Mouse (Mus musculus) kidney, postnatal 0 days (tissue): ENCODE results near the gene 4930519G04Rik. TPM values are rescaled to one million over a fixed set of nuclear protein-coding genes. Genes with fewer than 3 reads are reported as not detected.

ENCODE experiments used
- ATAC-seq: fragments of 200-750 bp; cut with Nextera tagmentation; replicated peaks from 2 replicates; pipeline ENCODE4 v1.8.0; 2017; ENCODE audit warnings: low read depth, moderate number of reproducible peaks, moderate TSS enrichment, moderate library complexity; ENCODE audit not compliant: low FRiP score
- DNase-seq: peaks from one replicate; pipeline ENCODE4 v3.0.0-alpha.2; 2016; ENCODE audit warnings: low spot score
- H3K27ac ChIP-seq: fragments of 300-500 bp; sonication (generic); 2 replicates; pipeline ENCODE4 v1.5.1; 2014; ENCODE audit warnings: mild to moderate bottlenecking
- H3K27me3 ChIP-seq: fragments of 300-500 bp; sonication (generic); 2 replicates; pipeline ENCODE4 v1.6.1; 2014; ENCODE audit warnings: low read length, mixed read lengths; ENCODE audit not compliant: insufficient read depth
- H3K36me3 ChIP-seq: fragments of 300-500 bp; sonication (generic); 2 replicates; pipeline ENCODE4 v1.6.1; 2014; ENCODE audit warnings: low read length, mixed read lengths; ENCODE audit not compliant: insufficient read depth
- H3K4me1 ChIP-seq: fragments of 300-500 bp; sonication (generic); replicated peaks from 2 replicates; pipeline ENCODE4 v1.6.1; 2014; ENCODE audit warnings: antibody characterized with exemption, low read length, mixed read lengths; ENCODE audit not compliant: insufficient read depth
- H3K4me2 ChIP-seq: fragments of 300-500 bp; sonication (generic); 2 replicates; pipeline ENCODE4 v1.6.1; 2014; ENCODE audit warnings: mild to moderate bottlenecking, low read length, moderate library complexity, mixed read lengths
- H3K4me3 ChIP-seq: fragments of 300-500 bp; sonication (generic); replicated peaks from 2 replicates; pipeline ENCODE4 v1.5.1; 2014; ENCODE audit warnings: low read depth, low read length
- H3K9ac ChIP-seq: fragments of 300-500 bp; sonication (generic); 2 replicates; pipeline ENCODE4 v1.6.1; 2014; ENCODE audit warnings: low read depth, low read length
- H3K9me3 ChIP-seq: fragments of 300-500 bp; sonication (generic); replicated peaks from 2 replicates; pipeline ENCODE4 v1.6.1; 2016; ENCODE audit warnings: low read length, inconsistent platforms, mixed read lengths
- CTCF ChIP-seq: IDR thresholded peaks from 2 replicates; pipeline ENCODE4 v1.5.1; 2016; ENCODE audit warnings: antibody characterized with exemption, low read depth, mild to moderate bottlenecking, moderate library complexity
- WGBS: fragments of 180-500 bp; shearing (Covaris S2); extraction: QIAGEN DNeasy Blood & Tissue Kit; methylation state at CpG from one replicate; pipeline ENCODE4 v1.1.7; 2014; 5-methylcytosine and 5-hydroxymethylcytosine counted together
- polyA plus RNA-seq: library from polyadenylated mRNA; unstranded; fragments of >200 nt; fragmentation: Nextera tagmentation; extraction: Ambion mirVana; gene quantifications from 2 replicates; pipeline ENCODE4 v1.2.1, GENCODE M21; 2015

4930519G04Rik gene
- polyA plus RNA-seq, 1 experiment from 2014 or later = not detected

DNA sequence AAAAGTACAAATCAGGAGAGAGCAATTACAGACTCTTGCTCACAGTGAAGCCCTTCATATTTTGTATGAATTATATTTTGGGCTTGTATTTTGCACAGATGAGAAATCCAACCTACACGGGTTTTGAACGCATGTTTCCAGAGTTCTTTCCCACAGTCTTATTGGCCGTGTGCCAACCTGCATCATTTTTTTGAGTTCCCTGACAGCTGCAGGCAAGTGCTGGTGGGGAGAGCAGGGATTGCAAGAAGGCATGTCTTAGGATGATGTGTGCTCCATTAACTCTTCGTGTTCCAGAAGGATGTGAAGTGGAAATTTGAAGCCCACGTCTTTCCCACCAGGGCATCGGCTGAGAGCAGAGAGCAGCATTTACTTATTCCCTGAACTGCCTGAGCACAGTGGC, 36.9 kb upstream of the 4930519G04Rik start:
- no peak overlapping the region for H3K27ac ChIP-seq
- WGBS = 64% methylated on average over 6 of the region's 6 CpGs
- no peak overlapping the region for H3K4me3 ChIP-seq

DNA sequence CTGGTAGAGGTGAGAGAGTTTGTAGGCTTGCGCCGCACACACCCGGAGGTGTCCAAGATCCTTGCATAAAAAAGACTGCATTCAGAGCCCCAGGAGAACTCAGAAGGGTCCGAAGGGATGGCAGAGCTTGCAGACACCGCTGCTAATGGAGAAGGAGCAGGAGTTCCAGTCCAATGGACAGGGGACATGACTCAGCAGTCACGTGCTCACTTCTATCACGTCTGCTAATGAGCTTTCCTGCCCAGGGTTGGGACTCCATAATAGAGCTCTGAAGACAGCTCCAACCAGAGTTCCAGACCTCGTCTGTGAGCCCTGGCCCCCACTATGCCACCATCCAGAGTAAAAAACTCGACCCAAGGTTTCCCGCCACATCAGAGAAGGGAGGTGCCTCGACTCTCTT, 35.3 kb upstream of the 4930519G04Rik start:
- ATAC-seq (no peak), DNase-seq (peak; percentile 40)
- Histone ChIP-seq H3K4me2 (no peak overlapping the region), H3K9me3 (no peaks in the 10 kb centered on the region), H3K27ac (no peak overlapping the region), H3K27me3 (no peaks in the 10 kb centered on the region), H3K36me3 (no peaks in the 10 kb centered on the region), H3K9ac (no peak overlapping the region), H3K4me3 (no peak overlapping the region), H3K4me1 (no peaks in the 10 kb centered on the region)
- WGBS = 49% methylated on average over 11 of the region's 11 CpGs
- no peak for TF ChIP-seq CTCF

More for the DNA sequence above, 36.9 kb upstream of the 4930519G04Rik start:
- H3K9ac ChIP-seq = no peak overlapping the region
- H3K36me3 ChIP-seq = no peaks in the 10 kb centered on the region
- H3K9me3 ChIP-seq = no peaks in the 10 kb centered on the region
- no peaks in the 10 kb centered on the region for H3K27me3 ChIP-seq
- no peak for DNase-seq
- no peak for TF ChIP-seq CTCF
- no peak for ATAC-seq
- H3K4me1 ChIP-seq = no peaks in the 10 kb centered on the region
- H3K4me2 ChIP-seq = no peak overlapping the region

- no peak for TF ChIP-seq CTCF
- Histone ChIP-seq H3K4me3 (peak within 1 kb of the TSS; percentile 62), H3K4me1 (no peaks in the 10 kb centered on the region), H3K4me2 (peak within 1 kb of the TSS; percentile 77), H3K9me3 (no peaks in the 10 kb centered on the region), H3K27ac (peak within 1 kb of the TSS; percentile 64), H3K27me3 (no peaks in the 10 kb centered on the region), H3K36me3 (no peaks in the 10 kb centered on the region), H3K9ac (peak within 1 kb of the TSS; percentile 72)
- 7% methylated on average over 53 of the region's 53 CpGs for WGBS
- peak; percentile 90 for DNase-seq
- ATAC-seq = peak; percentile 62
These were observed 30.4 kb upstream of the 4930519G04Rik start, which contains the start of gene 1500011B03Rik for GRCm38 (mm10) chr5:114822796-114823688. TSS of gene 1500011B03Rik (minus strand) at chr5:114823468.

DNA sequence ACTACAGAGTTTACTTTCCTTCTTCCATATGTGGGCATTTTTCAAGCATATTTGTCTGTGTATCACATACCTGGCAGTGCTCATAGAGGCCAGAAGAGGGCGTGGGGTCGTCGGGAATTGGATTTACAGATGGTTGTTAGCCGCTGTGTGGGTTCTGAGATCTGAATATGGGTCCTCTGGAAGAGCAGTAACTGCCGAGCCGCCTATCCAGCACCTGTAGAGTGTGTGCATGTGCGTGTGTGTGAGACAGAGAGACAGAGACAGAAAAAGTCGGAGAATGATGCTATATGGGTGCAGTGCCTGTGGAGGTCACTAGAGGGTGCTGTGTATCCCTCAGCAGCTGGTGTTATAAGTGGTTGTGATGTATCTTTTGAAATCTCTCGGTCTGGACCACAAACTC, 29.3 kb upstream of the 4930519G04Rik start:
- H3K4me2 ChIP-seq = peak overlapping the region; percentile 34; the same call in 1 of the 2 replicates
- ATAC-seq (0 out of 2 replicates have a peak, but pooled peaks have one; percentile 15), DNase-seq (peak; percentile 78)
- no peak overlapping the region for H3K27ac ChIP-seq
- 0 out of 2 replicates have a peak overlapping the region, but pooled peaks have one; percentile 1 for H3K4me3 ChIP-seq
- no peaks in the 10 kb centered on the region for H3K36me3 ChIP-seq
- no peaks in the 10 kb centered on the region for H3K9me3 ChIP-seq
- H3K4me1 ChIP-seq = no peaks in the 10 kb centered on the region
- H3K9ac ChIP-seq = no peak overlapping the region
- 26% methylated on average over 9 of the region's 9 CpGs for WGBS
- no peaks in the 10 kb centered on the region for H3K27me3 ChIP-seq
- TF ChIP-seq CTCF = peak; percentile 87

- Histone ChIP-seq H3K36me3 (no peaks in the 10 kb centered on the region), H3K9me3 (no peaks in the 10 kb centered on the region), H3K9ac (no peak overlapping the region), H3K27me3 (no peaks in the 10 kb centered on the region), H3K4me3 (peak overlapping the region; percentile 33), H3K4me2 (peak overlapping the region; percentile 75), H3K27ac (peak overlapping the region; percentile 64; the same call in 1 of the 2 replicates), H3K4me1 (no peaks in the 10 kb centered on the region)
- peak; percentile 34; the same call in 1 of the 2 replicates for TF ChIP-seq CTCF
- ATAC-seq (peak; percentile 92), DNase-seq (peak; percentile 86)
- WGBS = 4% methylated on average over 27 of the region's 27 CpGs
These were observed 27.3 kb upstream of the 4930519G04Rik start for GRCm38 (mm10) chr5:114825978-114826691.

- Histone ChIP-seq H3K4me2 (no peak overlapping the region), H3K9me3 (no peaks in the 10 kb centered on the region), H3K9ac (no peak overlapping the region), H3K4me3 (no peak overlapping the region), H3K4me1 (no peaks in the 10 kb centered on the region), H3K27ac (no peak overlapping the region), H3K36me3 (no peaks in the 10 kb centered on the region), H3K27me3 (no peaks in the 10 kb centered on the region)
- WGBS = 80% methylated on average over 12 of the region's 12 CpGs
- ATAC-seq (no peak), DNase-seq (no peak)
- no peak for TF ChIP-seq CTCF
These were observed 26.0 kb upstream of the 4930519G04Rik start for GRCm38 (mm10) chr5:114827427-114827826.
